In the genomic region with DNA sequence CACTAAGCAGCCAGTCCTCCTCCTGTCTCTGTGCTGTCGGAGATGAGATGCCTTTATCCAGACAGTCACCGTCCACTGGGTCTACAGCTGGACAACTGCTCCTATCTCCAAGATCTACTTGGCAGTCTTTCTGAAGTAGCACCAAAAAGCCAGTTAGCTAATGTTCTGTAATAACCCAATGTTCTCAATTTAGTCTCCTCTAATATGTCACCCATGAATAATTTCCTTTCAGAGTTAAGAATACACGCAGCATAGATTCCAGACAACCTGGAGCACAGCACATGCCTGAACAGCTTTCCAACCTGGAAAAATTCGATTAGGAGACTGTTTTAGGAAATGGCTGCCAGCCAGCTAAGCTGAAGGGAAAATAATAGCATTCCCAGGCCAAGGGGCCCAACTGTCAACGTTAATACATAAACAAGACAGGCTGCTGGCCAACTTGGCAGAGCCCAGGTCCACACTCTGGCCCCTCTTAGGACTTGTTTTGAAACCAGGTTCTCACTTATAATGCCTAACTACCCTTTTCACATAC, we compare ENCODE assay signal across 7 mouse cellular contexts. TPM values are rescaled to one million over a fixed set of nuclear protein-coding genes. Genes with fewer than 3 reads are reported as not detected.
A peak's percentile ranks its signal among the peaks of the same experiment; 100 is the strongest.
DNase-seq lines count a peak whose midpoint lies in the region; ATAC-seq and TF ChIP-seq lines count a peak whose summit lies in the region.

No protein-coding gene starts in this region.

- DNase-seq in brain, adult 2 months (ENCODE audit: low read depth, low spot score): peak; percentile 86
- peak; percentile 74 to 88 for DNase-seq in cerebellum, adult 2 months
- DNase-seq in heart, adult 2 months: peak; percentile 64 to 80
- DNase-seq in kidney, adult 8-10 months: peak; percentile 86 to 91
- DNase-seq in left cerebral cortex, postnatal 25 days (ENCODE audit: low spot score in 2 of 2): no peak
- DNase-seq in thymus, postnatal 10 days (ENCODE audit: low spot score in 2 of 2): no peak

- TF ChIP-seq EP300 in heart, adult 2 months (IDR thresholded peaks at IDR 0.05; ENCODE audit: insufficient read depth, low read depth, low read length): peak; percentile 54; the same call in 1 of the 2 replicates

- no peak for TF ChIP-seq POLR2A in cerebellum, adult 2 months (IDR thresholded peaks at IDR 0.05; ENCODE audit: borderline replicate concordance, insufficient read depth, low read length)
- TF ChIP-seq POLR2A in heart, adult 2 months (IDR thresholded peaks at IDR 0.05; ENCODE audit: insufficient read depth, low read depth, low read length): peak; percentile 21; the same call in 1 of the 2 replicates

- H3K4me1 ChIP-seq in cerebellum, adult 2 months (ENCODE audit: control insufficient read depth, insufficient read depth, low read length): peaks cover 19% of the 10 kb centered on the region
- H3K4me1 ChIP-seq in heart, adult 2 months (ENCODE audit: control insufficient read depth, insufficient read depth, low read length): peaks cover 28% of the 10 kb centered on the region
- peaks cover 20% of the 10 kb centered on the region for H3K4me1 ChIP-seq in midbrain, embryonic 16.5 days (ENCODE audit: control insufficient read depth, insufficient read depth, low read length)

- 3% methylated on average over 5 of the region's 5 CpGs for WGBS in cerebellum, adult 2 months
- 20% methylated on average over 5 of the region's 5 CpGs for WGBS in heart, adult 2 months
- WGBS in midbrain, embryonic 16.5 days: 29% methylated on average over 5 of the region's 5 CpGs

- no peak overlapping the region for H3K4me2 ChIP-seq in midbrain, embryonic 16.5 days (ENCODE audit: low read length)

- ATAC-seq in midbrain, embryonic 16.5 days: peak; percentile 54

- no peaks in the 10 kb centered on the region for H3K9me3 ChIP-seq in midbrain, embryonic 16.5 days (replicated peaks; ENCODE audit: control insufficient read depth, low read length, poor library complexity, severe bottlenecking)

- peak overlapping the region; percentile 43; the same call in 1 of the 2 replicates for H3K27ac ChIP-seq in cerebellum, adult 2 months (ENCODE audit: insufficient read depth, low read length)
- peak overlapping the region; percentile 84 for H3K27ac ChIP-seq in heart, adult 2 months
- peak overlapping the region; percentile 62 for H3K27ac ChIP-seq in midbrain, embryonic 16.5 days (ENCODE audit: low read length)

- no peak for TF ChIP-seq CTCF in cerebellum, adult 2 months (IDR thresholded peaks at IDR 0.05; ENCODE audit: borderline replicate concordance, insufficient read depth, low read depth, low read length)
- no peak for TF ChIP-seq CTCF in heart, adult 2 months (IDR thresholded peaks at IDR 0.05)

- peaks cover 5% of the 10 kb centered on the region for H3K36me3 ChIP-seq in heart, adult 2 months (ENCODE audit: control insufficient read depth, insufficient read depth, low read length)
- H3K36me3 ChIP-seq in midbrain, embryonic 16.5 days (ENCODE audit: control insufficient read depth, insufficient read depth, low read length): no peaks in the 10 kb centered on the region

- no peak overlapping the region for H3K4me3 ChIP-seq in cerebellum, adult 2 months (replicated peaks; ENCODE audit: insufficient read depth, low read depth, low read length)
- H3K4me3 ChIP-seq in heart, adult 2 months: no peak overlapping the region
- H3K4me3 ChIP-seq in midbrain, embryonic 16.5 days (ENCODE audit: low read depth, low read length): no peak overlapping the region

- H3K9ac ChIP-seq in heart, adult 2 months (ENCODE audit: low read depth, low read length): no peak overlapping the region
- H3K9ac ChIP-seq in midbrain, embryonic 16.5 days (ENCODE audit: low read depth, low read length): no peak overlapping the region

- H3K79me2 ChIP-seq in heart, adult 2 months (replicated peaks; ENCODE audit: control insufficient read depth, insufficient read depth, low read length): peaks cover 2% of the 10 kb centered on the region; the same call in 1 of the 2 replicates

- intact Hi-C loops in heart, adult 2 months (cut with DNase I): loop anchor here (1.0 kb wide), 2 partner anchors 10 to 120 kb away; no protein-coding TSS in a partner anchor
- intact Hi-C loops in left cerebral cortex, postnatal 25 days (cut with DNase I): no loop called here

- no peaks in the 10 kb centered on the region for H3K27me3 ChIP-seq in cerebellum, adult 2 months (ENCODE audit: control insufficient read depth, insufficient read depth, low read length)
- H3K27me3 ChIP-seq in heart, adult 2 months (ENCODE audit: control insufficient read depth, insufficient read depth, low read length): no peaks in the 10 kb centered on the region
- no peaks in the 10 kb centered on the region for H3K27me3 ChIP-seq in midbrain, embryonic 16.5 days (ENCODE audit: control insufficient read depth, insufficient read depth, low read depth, low read length)

RNA-seq across cellular contexts. Expression of a gene that starts 28.6 kb away (rescaled TPM):
- polyA plus RNA-seq in cerebellum, adult 2 months (2012; rRNA removed): 16.3 and 16.8 TPM in 2 replicates
- total RNA-seq in heart, adult 2 months (2021): 10 to 100 TPM in 1 of 2 experiments, 1 to 10 TPM in 1; 8.7 to 11.8 TPM
- polyA plus RNA-seq in heart, adult 2 months (2012; rRNA removed): 4.5 and 7.6 TPM in 2 replicates
- polyA plus RNA-seq in midbrain, embryonic 16.5 days (2015; fragmentation: Nextera tagmentation; extraction: Ambion mirVana): 9.1 and 11.7 TPM in 2 replicates
- 10 to 100 TPM; 29.4 to 33.0 TPM for total RNA-seq in left cerebral cortex, postnatal 25 days (2021)

Comparison
In these comparisons a context has a peak if more than half of its experiments do, and no peak if none do; other contexts are left out.
1. DNase-seq: peak in brain, adult 2 months (single experiment), cerebellum, adult 2 months (2 of 2), heart, adult 2 months (2 of 2) and kidney, adult 8-10 months (2 of 2); none in left cerebral cortex, postnatal 25 days (0 of 2) and thymus, postnatal 10 days (0 of 2).
2. Peak in every context shown above with its lines, with median percentiles within 50 percentile points of each other: H3K27ac ChIP-seq.